Mouse (Mus musculus) hindbrain, embryonic 14.5 days (tissue): Measurements from ENCODE around the gene Dda1. TPM values are rescaled to one million over a fixed set of nuclear protein-coding genes. Genes with fewer than 3 reads are reported as not detected.

Experiments used
- ATAC-seq: fragments of 200-750 bp; cut with Nextera tagmentation; 2 replicates; pipeline ENCODE4 v1.8.0; 2017; ENCODE audit warnings: moderate number of reproducible peaks, mild to moderate bottlenecking, moderate TSS enrichment, moderate library complexity; ENCODE audit not compliant: low FRiP score
- DNase-seq: peaks from one replicate; pipeline ENCODE4 v3.0.0-alpha.2; 2015; ENCODE audit warnings: low spot score
- H3K27ac ChIP-seq: fragments of 300-500 bp; sonication (generic); 2 replicates; pipeline ENCODE4 v1.5.1; 2014; ENCODE audit warnings: mild to moderate bottlenecking, moderate library complexity
- H3K27me3 ChIP-seq: fragments of 300-500 bp; sonication (generic); 2 replicates; pipeline ENCODE4 v1.6.1; 2014; ENCODE audit warnings: mild to moderate bottlenecking, low read length, mixed read lengths; ENCODE audit not compliant: control insufficient read depth, insufficient read depth
- H3K36me3 ChIP-seq: fragments of 300-500 bp; sonication (generic); replicated peaks from 2 replicates; pipeline ENCODE4 v1.6.1; 2014; ENCODE audit not compliant: control insufficient read depth, insufficient read depth
- H3K4me1 ChIP-seq: fragments of 300-500 bp; sonication (generic); replicated peaks from 2 replicates; pipeline ENCODE4 v1.6.1; 2014; ENCODE audit warnings: antibody characterized with exemption, low read length, mixed read lengths; ENCODE audit not compliant: control insufficient read depth, insufficient read depth
- H3K4me2 ChIP-seq: fragments of 300-500 bp; sonication (generic); replicated peaks from 2 replicates; pipeline ENCODE4 v1.6.1; 2014; ENCODE audit warnings: mild to moderate bottlenecking, moderate library complexity
- H3K4me3 ChIP-seq: fragments of 300-500 bp; sonication (generic); replicated peaks from 2 replicates; pipeline ENCODE4 v1.5.1; 2014; ENCODE audit warnings: mild to moderate bottlenecking, low read length
- H3K9ac ChIP-seq: fragments of 300-500 bp; sonication (generic); 2 replicates; pipeline ENCODE4 v1.6.1; 2014
- H3K9me3 ChIP-seq: fragments of 300-500 bp; sonication (generic); 2 replicates; pipeline ENCODE4 v1.6.1; 2016; ENCODE audit warnings: low read length; ENCODE audit not compliant: control insufficient read depth
- WGBS: fragments of 180-500 bp; shearing (Covaris S2); extraction: QIAGEN DNeasy Blood & Tissue Kit; methylation state at CpG from one replicate; pipeline ENCODE4 v1.1.7; 2014; 5-methylcytosine and 5-hydroxymethylcytosine counted together
- polyA plus RNA-seq: library from polyadenylated mRNA; unstranded; fragments of >200 nt; fragmentation: Nextera tagmentation; extraction: Ambion mirVana; gene quantifications from 2 replicates; pipeline ENCODE4 v1.2.1, GENCODE M21; 2014

The Dda1 gene
- polyA plus RNA-seq, 1 experiment from 2014 or later = 218 TPM

GRCm38 (mm10) chr8:71497881-71498501, 29.0 kb downstream of the Dda1 start:
- Histone ChIP-seq H3K4me3 (no peak overlapping the region), H3K4me1 (no peaks in the 10 kb centered on the region), H3K9ac (no peak overlapping the region), H3K9me3 (no peaks in the 10 kb centered on the region), H3K36me3 (peaks cover 13% of the 10 kb centered on the region; the same call in 1 of the 2 replicates), H3K27me3 (no peaks in the 10 kb centered on the region), H3K4me2 (no peak overlapping the region), H3K27ac (no peak overlapping the region)
- DNase-seq (no peak), ATAC-seq (no peak)
- 27% methylated on average over 15 of the region's 15 CpGs for WGBS

GRCm38 (mm10) chr8:71498816-71499690, 30.1 kb downstream of the Dda1 start:
- Histone ChIP-seq H3K9me3 (no peaks in the 10 kb centered on the region), H3K27me3 (no peaks in the 10 kb centered on the region), H3K27ac (no peak overlapping the region), H3K4me1 (no peaks in the 10 kb centered on the region), H3K36me3 (peaks cover 4% of the 10 kb centered on the region; the same call in 1 of the 2 replicates), H3K4me3 (no peak overlapping the region), H3K9ac (no peak overlapping the region), H3K4me2 (no peak overlapping the region)
- WGBS = 44% methylated on average over 15 of the region's 16 CpGs
- DNase-seq (no peak), ATAC-seq (no peak)

GRCm38 (mm10) chr8:71504349-71504748, 35.4 kb downstream of the Dda1 start:
- Histone ChIP-seq H3K36me3 (no peaks in the 10 kb centered on the region), H3K4me2 (no peak overlapping the region), H3K4me1 (peaks cover 10% of the 10 kb centered on the region), H3K27ac (no peak overlapping the region), H3K27me3 (peaks cover 42% of the 10 kb centered on the region), H3K9ac (no peak overlapping the region), H3K9me3 (no peaks in the 10 kb centered on the region), H3K4me3 (no peak overlapping the region)
- DNase-seq = no peak
- no peak for ATAC-seq
- WGBS = 92% methylated on average over 4 of the region's 4 CpGs

DNA sequence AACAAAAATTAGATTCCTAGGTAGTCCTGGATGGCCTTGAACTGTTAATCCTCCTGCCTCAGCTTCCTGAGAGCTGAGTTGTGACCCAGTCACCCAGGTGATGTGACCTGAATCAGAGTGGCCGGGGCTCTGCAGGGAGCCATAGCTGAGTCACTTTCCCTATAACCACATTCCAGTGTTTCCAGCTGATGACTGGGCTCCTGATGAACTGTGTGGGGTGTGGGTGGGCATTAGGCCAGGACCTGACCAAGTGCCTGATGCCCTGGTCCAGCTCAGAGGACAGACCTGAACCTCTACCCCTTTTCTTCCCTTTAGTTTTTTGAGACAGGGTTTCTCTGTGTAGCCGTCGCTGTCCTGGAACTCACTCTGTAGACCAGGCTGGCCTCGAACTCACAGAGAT, 36.3 kb downstream of the Dda1 start:
- DNase-seq (no peak), ATAC-seq (no peak)
- Histone ChIP-seq H3K4me3 (no peak overlapping the region), H3K36me3 (no peaks in the 10 kb centered on the region), H3K9ac (no peak overlapping the region), H3K27me3 (peaks cover 47% of the 10 kb centered on the region), H3K4me1 (peaks cover 10% of the 10 kb centered on the region), H3K4me2 (no peak overlapping the region), H3K9me3 (no peaks in the 10 kb centered on the region), H3K27ac (no peak overlapping the region)
- WGBS = 92% methylated on average over 4 of the region's 4 CpGs

- 80% methylated on average over 4 of the region's 4 CpGs for WGBS
- Histone ChIP-seq H3K9ac (no peak overlapping the region), H3K27ac (no peak overlapping the region), H3K27me3 (peaks cover 47% of the 10 kb centered on the region), H3K9me3 (no peaks in the 10 kb centered on the region), H3K4me3 (no peak overlapping the region), H3K4me1 (peaks cover 10% of the 10 kb centered on the region), H3K36me3 (no peaks in the 10 kb centered on the region), H3K4me2 (no peak overlapping the region)
- no peak for DNase-seq
- no peak for ATAC-seq
Measured at GRCm38 (mm10) chr8:71505979-71506378, 37.0 kb downstream of the Dda1 start.

DNA sequence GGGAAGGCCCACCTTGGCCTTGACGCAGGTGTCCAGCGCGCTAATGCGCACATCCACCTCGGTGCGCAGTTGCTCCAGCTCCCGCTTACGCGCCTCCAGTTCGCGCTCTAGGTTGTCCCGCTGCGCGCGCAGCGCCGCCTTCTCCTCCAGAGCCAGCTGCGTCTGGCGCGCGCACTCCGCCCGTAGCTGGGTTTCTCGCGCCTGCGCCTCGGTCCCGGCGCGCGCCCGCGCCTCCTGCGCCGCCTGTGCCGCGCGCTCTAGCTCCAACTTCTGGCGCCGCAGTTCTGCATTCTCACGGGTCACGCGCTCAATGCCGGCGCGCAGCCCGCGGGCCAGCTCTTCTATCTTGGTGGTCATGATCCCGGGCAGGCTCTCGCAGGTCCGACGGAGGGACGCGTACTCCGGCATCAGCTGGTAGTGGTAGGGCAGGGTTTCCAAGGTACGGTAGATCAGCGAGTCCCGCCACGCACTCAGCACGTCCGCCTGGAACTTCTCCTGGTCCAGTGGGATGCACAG, 38.6 kb downstream of the Dda1 start:
- peaks cover 49% of the 10 kb centered on the region for H3K27me3 ChIP-seq

DNA sequence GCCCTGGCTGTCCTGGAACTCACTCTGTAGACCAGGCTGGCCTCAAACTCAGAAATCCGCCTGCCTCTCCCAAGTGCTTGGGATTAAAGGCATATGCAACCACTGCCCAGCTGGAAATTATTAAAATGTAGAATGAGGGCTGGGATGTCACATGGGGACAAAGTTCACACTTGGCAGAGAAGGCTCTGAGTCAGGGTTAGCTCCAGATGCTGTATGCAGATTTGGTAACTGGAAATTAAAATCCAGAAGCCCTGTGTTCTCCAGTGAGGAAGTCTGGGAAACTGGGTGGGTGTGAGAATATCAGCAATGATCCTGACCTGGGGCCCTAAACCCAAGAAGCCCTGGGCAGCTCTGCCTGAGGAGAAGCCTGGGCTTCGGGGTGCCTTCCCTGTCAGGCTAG, 40.3 kb downstream of the Dda1 start:
- no peaks in the 10 kb centered on the region for H3K9me3 ChIP-seq
- no peak overlapping the region for H3K4me2 ChIP-seq
- DNase-seq = no peak
- H3K27ac ChIP-seq = no peak overlapping the region
- peaks cover 49% of the 10 kb centered on the region for H3K27me3 ChIP-seq
- WGBS = 70% methylated on average over 2 of the region's 2 CpGs
- no peaks in the 10 kb centered on the region for H3K36me3 ChIP-seq
- H3K9ac ChIP-seq = no peak overlapping the region
- peaks cover 10% of the 10 kb centered on the region for H3K4me1 ChIP-seq
- no peak overlapping the region for H3K4me3 ChIP-seq
- ATAC-seq = no peak

More for the DNA sequence above, 38.6 kb downstream of the Dda1 start:
- ATAC-seq = peak; percentile 82
- peak; percentile 89 for DNase-seq
- peak overlapping the region; percentile 37 for H3K4me3 ChIP-seq
- no peak overlapping the region for H3K27ac ChIP-seq
- H3K4me1 ChIP-seq = peaks cover 10% of the 10 kb centered on the region
- peak overlapping the region; percentile 68 for H3K4me2 ChIP-seq
- H3K36me3 ChIP-seq = no peaks in the 10 kb centered on the region
- no peaks in the 10 kb centered on the region for H3K9me3 ChIP-seq
- WGBS = under 1% methylated on average over 61 of the region's 61 CpGs
- peak overlapping the region; percentile 54 for H3K9ac ChIP-seq

DNA sequence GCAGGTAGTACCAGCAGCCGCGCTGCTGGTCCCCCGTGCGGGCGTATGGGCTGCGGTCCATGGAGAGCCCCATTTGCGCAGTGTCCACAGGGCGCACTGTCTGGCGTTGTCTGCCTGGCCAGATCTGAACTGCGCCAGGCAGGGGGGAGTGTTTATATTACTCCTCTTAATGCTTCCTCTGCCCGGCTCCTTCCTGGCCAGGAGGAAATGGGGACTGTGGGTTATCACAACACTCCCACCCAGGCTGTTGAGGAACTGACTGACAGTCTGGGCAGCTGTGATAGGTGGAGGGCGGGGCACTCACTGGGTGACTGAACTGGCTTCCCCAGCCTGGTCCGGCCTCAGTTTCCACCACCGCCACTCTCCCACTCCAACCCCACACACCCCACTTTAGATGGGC, 42.6 kb downstream of the Dda1 start, which contains the start of gene Plvap:
Gene Plvap, minus strand, starts transcription at position 109 of the 400 bp plus-strand sequence.
- 71% methylated on average over 14 of the region's 14 CpGs for WGBS
- peaks cover 10% of the 10 kb centered on the region for H3K4me1 ChIP-seq
- no peak for DNase-seq
- H3K27ac ChIP-seq = no peak within 1 kb of the TSS
- H3K4me3 ChIP-seq = no peak within 1 kb of the TSS
- no peak for ATAC-seq
- H3K4me2 ChIP-seq = no peak within 1 kb of the TSS
- no peaks in the 10 kb centered on the region for H3K9me3 ChIP-seq
- no peak within 1 kb of the TSS for H3K9ac ChIP-seq
- H3K36me3 ChIP-seq = no peaks in the 10 kb centered on the region
- peaks cover 32% of the 10 kb centered on the region for H3K27me3 ChIP-seq

DNA sequence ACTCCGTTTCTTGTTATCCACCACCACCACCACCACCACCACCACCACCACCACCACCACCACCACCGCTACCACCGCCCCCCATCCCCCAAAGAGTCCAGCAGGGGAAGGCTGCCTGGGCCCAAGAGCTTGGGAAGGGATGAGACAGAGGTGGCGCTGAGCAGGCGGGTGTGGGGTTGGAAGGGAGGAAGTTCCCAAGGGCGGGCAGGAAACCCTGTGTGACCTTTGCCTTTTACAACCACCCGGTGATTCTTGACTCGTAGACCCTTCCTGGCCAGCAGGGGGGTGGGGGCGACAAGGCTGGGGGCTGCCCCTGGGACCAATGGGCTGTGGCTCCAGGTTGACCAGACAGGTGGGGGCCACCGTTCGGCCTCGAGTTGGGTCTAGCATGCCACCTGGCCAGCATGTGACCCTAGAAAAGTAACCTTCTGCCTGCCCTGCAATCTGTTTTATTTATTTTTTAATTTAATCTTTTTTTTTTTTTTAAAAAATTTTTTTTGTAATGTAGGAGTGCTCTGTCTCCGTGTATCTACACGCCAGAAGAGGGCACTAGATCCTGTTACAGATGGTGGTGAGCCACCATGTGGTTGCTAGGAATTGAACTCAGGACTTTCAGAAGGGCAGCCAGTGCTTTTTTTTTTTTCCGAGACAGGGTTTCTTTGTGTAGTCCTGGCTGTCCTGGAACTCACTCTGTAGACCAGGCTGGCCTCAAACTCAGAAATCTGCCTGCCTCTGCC, 44.2 kb downstream of the Dda1 start:
- Histone ChIP-seq H3K4me1 (0 out of 2 replicates have a peak, but pooled peaks cover under 1% of the 10 kb centered on the region), H3K9me3 (no peaks in the 10 kb centered on the region), H3K9ac (no peak overlapping the region), H3K36me3 (no peaks in the 10 kb centered on the region), H3K4me3 (no peak overlapping the region), H3K4me2 (no peak overlapping the region), H3K27me3 (peaks cover 17% of the 10 kb centered on the region), H3K27ac (no peak overlapping the region)
- WGBS = 74% methylated on average over 15 of the region's 15 CpGs
- DNase-seq (no peak), ATAC-seq (no peak)
